Mouse (Mus musculus): ENCODE results near the gene Slc19a3. TPM values are rescaled to one million over a fixed set of nuclear protein-coding genes. Genes with fewer than 3 reads are reported as not detected.
"Not testable (repeated sequence)": the region's sequence is repeated elsewhere in the genome, so short reads cannot be mapped to it uniquely, and the experiment has no call there.

Gene Slc19a3
- total RNA-seq, 2 experiments from 2014 or later, result not detected

GRCm38 (mm10) chr1:83007471-83007870 is 30.8 kb downstream of the Slc19a3 start:
- DNase-seq, result no peak

GRCm38 (mm10) chr1:83006218-83007179 is 31.7 kb downstream of the Slc19a3 start:
- no peak for DNase-seq

- DNase-seq, result not testable (repeated sequence)
Measured at GRCm38 (mm10) chr1:83000306-83000705, 37.9 kb downstream of the Slc19a3 start, which contains the start of gene Gm47959. Gene Gm47959, plus strand, starts transcription at chr1:83000548.

GRCm38 (mm10) chr1:82993947-82994346 is 44.3 kb downstream of the Slc19a3 start:
- DNase-seq, result no peak

GRCm38 (mm10) chr1:82992093-82992492 is 46.2 kb downstream of the Slc19a3 start:
- DNase-seq, result no peak

GRCm38 (mm10) chr1:82991596-82991995 is 46.7 kb downstream of the Slc19a3 start:
- no peak for DNase-seq

- no peak for DNase-seq
Measured at GRCm38 (mm10) chr1:82991062-82991461, 47.2 kb downstream of the Slc19a3 start.

GRCm38 (mm10) chr1:82987530-82988198 is 50.6 kb downstream of the Slc19a3 start:
- DNase-seq, result no peak

- DNase-seq, result no peak
Measured at GRCm38 (mm10) chr1:82986738-82987137, 51.5 kb downstream of the Slc19a3 start.

GRCm38 (mm10) chr1:82977840-82978239 is 60.4 kb downstream of the Slc19a3 start:
- no peak for DNase-seq

- DNase-seq, result no peak
Measured at GRCm38 (mm10) chr1:82975750-82976149, 62.5 kb downstream of the Slc19a3 start.

GRCm38 (mm10) chr1:82974342-82974741 is 63.9 kb downstream of the Slc19a3 start:
- DNase-seq, result no peak

GRCm38 (mm10) chr1:82973901-82974300 is 64.3 kb downstream of the Slc19a3 start:
- no peak for DNase-seq

- DNase-seq, result no peak
Measured at GRCm38 (mm10) chr1:82973244-82973643, 65.0 kb downstream of the Slc19a3 start.

GRCm38 (mm10) chr1:82972046-82972445 is 66.2 kb downstream of the Slc19a3 start:
- no peak for DNase-seq

- no peak for DNase-seq
Measured at GRCm38 (mm10) chr1:82966413-82966812, 71.8 kb downstream of the Slc19a3 start.

Other genes starting within 250 kb of the Slc19a3 start
- 10 to 100 TPM; 23.3 to 24.9 TPM for gene Agfg1, start 199.0 kb downstream of the Slc19a3 start, total RNA-seq (2021)
- not detected for gene A030005L19Rik, start 125.1 kb downstream of the Slc19a3 start, total RNA-seq (2021)
- gene A030014E15Rik, start 113.5 kb downstream of the Slc19a3 start, total RNA-seq (2021), result not detected
- not detected for gene Gm6217, start 107.0 kb downstream of the Slc19a3 start, total RNA-seq (2021)
- gene A030003K21Rik, start 95.1 kb downstream of the Slc19a3 start, total RNA-seq (2021), result not detected
- not detected for gene Gm7544, start 82.4 kb downstream of the Slc19a3 start, total RNA-seq (2021)
- not detected for gene Gm47955, start 78.2 kb downstream of the Slc19a3 start, total RNA-seq (2021)
- gene Gm47959, start 37.9 kb downstream of the Slc19a3 start, total RNA-seq (2021), result not detected
- not detected for gene Krtap28-10, start 4.0 kb upstream of the Slc19a3 start, total RNA-seq (2021)
- gene Gm47969, start 6.5 kb upstream of the Slc19a3 start, total RNA-seq (2021), result not detected
- gene A030005K14Rik, start 20.9 kb upstream of the Slc19a3 start, total RNA-seq (2021), result not detected
- not detected for gene Krtap28-13, start 22.5 kb upstream of the Slc19a3 start, total RNA-seq (2021)
- not detected for gene Ccl20, start 78.3 kb upstream of the Slc19a3 start, total RNA-seq (2021)
- gene Daw1, start 121.3 kb upstream of the Slc19a3 start, total RNA-seq (2021), result not detected